Mouse (Mus musculus): ENCODE data around the gene Sik2. TPM values are rescaled to one million over a fixed set of nuclear protein-coding genes. Genes with fewer than 3 reads are reported as not detected.
A peak's percentile ranks its signal among the peaks of the same experiment; 100 is the strongest.

The Sik2 gene
- total RNA-seq, 2 experiments from 2014 or later, result 54.9 TPM

DNA sequence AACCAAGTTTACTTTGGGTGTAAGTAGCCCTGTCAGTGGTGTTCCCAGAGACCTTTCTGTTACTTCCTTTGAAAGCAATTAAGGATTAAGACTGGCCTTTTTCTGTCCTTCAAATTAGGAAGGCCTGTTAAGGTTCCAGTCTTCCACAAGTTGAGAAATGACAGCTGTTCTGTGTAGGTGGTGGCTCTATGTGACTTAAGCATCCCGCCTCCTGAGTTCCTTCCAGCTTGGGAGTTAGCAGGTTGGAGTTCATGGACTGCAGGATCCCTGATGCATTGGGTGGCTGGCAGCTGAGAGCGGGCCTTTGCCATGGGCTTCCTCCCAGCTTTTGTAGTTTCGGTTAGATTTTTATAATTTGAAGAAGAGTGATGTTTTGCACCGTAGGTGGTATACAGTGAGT, 133.4 kb downstream of the Sik2 start:
- intact Hi-C loops (cut with DNase I), result no loop called here
- no peak for DNase-seq

DNA sequence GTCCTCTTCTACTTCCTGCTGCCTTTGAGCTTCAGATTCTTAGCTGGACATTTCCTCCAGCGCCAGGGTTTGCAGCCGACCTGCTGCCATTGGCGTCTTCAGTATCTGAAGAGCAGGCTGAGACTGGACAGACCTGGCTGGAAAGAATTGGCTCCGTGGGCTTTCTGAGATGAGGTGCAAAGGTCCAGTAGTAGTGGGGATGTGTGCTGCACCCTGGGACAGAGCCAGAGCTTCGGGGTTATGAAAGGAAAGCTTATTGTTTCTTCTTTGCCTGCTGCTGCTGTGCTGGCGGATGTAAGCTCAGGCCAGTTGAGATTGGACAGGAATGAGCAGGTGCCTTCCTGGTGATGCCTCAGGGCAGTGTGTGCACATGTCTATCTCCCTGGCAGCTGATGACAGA, 134.8 kb downstream of the Sik2 start:
- no peak for DNase-seq
- intact Hi-C loops (cut with DNase I), result no loop called here

DNA sequence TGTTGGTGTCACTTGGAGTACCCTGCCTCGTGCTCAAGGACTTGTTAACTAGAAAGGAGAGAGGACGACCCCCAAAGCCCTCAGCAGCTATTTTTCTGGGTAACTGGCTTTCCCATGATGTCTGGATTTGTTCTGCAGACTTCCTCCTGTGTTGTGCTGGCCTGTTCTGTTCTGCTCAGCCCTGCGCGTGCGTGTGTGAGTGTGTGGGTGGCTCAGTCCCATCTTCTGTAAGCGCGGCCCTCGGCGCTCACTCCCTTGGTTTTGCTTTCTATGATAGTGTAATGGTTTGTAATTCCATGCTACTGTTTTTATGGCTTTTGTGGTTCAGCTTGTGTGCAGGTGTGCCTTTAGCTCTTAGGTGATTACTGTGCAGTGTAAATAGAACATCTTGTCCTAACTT, 135.7 kb downstream of the Sik2 start:
- no peak for DNase-seq

DNA sequence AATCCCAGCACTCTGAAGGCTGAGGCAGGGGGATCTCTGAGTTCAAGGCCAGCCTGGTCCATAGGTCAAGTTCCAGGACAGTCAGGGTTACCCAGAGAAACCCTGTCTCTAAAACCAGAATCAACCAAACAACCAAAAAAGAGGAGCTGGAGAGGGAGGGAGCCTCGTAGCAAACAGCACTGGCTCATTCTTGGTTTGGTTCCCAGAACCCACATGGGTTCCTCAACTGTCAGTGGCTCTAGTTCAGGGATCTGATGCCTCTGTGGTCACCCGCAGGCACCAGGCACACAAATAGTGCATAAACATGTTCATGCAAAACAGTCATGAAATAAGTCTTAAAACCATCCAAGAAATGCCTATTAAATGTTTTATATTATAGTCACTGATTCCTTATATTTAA, 140.7 kb downstream of the Sik2 start:
- no peak for DNase-seq
- intact Hi-C loops (cut with DNase I), result no loop called here

More for the DNA sequence above, 135.7 kb downstream of the Sik2 start:
- intact Hi-C loops (cut with DNase I), result no loop called here

DNA sequence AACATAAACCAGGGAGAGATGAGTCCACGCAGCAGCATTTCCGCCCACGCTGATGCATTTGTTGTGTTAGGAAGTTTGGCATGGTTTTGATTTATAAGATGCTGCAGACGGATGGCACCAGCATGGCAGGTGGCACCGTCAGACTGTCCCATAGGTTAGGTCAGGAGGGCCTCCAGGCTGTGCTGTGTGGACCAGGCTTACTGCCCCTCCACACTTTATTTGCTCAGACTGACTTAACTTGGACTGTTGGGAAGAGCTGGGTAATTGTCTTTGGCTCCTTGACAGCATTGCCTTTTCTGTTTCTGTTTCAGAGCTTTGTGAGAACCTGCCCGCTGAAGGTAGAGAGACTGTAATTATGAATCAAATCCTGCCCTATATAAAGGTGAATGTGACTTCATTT, 141.9 kb downstream of the Sik2 start:
- DNase-seq, result no peak
- intact Hi-C loops (cut with DNase I), result no loop called here

DNA sequence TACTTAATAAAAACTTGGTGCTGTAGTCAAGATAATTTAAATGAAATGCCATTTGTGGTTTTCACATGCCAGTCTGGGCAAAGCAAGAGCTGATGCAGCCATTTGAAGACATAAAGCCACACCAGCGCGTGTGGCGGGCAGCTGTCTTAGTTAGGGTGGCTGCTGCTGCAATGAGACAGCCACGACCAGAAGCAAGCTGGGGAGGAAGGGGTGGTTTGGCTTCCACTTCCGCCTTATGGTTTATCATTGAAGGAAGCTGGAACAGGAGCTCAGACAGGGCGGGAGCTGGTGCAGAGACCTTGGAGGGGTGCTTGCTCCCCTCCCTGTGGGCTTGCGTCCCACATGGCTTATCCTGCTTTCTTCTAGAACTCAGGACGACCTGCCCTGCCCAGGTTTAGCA, 143.1 kb downstream of the Sik2 start:
- intact Hi-C loops (cut with DNase I), result no loop called here

DNA sequence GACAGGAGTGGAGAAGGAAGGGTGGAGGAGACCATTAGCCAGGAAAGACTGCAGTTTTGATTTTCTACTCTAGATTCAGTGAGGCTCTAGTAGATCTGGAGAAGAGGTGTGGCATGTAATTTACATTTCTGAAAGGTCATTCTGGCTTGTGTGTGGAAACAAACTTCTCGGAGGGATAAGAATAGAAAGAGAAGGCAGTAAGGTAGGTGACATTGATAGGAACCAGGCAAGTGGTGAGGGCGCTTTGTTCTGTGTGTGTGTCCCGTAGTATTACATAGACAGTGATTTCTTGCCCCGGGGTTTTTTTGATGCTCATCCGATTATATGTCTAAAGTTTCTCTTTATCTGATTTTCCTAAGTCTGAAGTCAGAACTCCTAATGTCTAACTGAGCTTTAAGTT, 144.0 kb downstream of the Sik2 start:
- no peak for DNase-seq
- intact Hi-C loops (cut with DNase I), result no loop called here

More for the DNA sequence above, 143.1 kb downstream of the Sik2 start:
- DNase-seq, result no peak

DNA sequence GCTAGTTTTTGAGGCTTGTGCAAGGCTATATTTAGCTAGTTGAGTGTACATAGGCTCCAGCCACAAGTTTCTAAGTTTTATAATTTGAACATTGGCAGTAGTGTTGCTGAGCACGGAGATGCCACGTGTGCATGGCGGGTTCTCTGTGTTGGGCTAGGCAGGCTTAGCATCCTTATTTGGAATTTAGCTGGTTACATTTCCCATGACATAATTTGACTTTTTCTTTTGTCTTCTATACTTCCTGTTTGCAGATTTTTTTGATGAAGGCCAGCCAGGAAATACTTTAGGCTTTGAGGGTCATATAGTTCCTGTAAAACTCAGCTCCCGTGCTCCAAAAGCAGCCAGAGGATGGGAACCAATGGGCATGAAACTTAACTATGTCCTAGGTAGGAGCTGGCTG, 145.0 kb downstream of the Sik2 start:
- intact Hi-C loops (cut with DNase I), result no loop called here

DNA sequence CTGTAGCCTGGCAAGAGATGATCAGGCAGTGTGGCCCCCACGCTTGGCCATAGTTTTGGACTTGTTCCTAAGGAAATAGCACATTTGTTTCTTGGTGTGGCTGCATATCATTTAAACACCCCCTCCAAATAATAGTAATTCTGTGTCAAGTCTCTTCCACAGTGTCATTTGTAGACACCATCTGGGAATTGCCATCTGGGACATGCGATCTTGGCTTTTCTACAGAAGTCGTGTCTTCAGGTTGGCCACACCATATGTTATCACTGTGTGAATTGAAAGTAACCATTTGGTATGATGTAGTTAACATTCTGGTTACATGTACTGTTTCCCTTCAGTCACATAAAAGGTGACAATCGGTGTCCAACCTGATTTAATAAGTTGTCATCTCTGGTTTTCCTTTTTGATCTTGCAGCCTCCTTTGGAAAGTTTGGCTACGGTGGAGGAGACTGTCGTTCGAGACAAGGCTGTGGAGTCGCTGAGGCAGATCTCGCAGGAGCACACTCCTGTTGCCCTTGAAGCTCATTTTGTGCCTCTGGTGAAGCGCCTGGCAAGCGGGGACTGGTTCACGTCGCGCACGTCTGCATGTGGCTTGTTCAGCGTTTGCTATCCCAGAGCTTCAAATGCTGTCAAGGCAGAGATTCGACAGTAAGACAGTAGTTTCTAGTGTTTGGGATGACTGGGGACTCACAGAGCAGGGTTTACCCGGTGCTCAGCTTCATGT, 147.6 kb downstream of the Sik2 start:
- intact Hi-C loops (cut with DNase I), result no loop called here
- no peak for DNase-seq

More for the DNA sequence above, 145.0 kb downstream of the Sik2 start:
- no peak for DNase-seq

DNA sequence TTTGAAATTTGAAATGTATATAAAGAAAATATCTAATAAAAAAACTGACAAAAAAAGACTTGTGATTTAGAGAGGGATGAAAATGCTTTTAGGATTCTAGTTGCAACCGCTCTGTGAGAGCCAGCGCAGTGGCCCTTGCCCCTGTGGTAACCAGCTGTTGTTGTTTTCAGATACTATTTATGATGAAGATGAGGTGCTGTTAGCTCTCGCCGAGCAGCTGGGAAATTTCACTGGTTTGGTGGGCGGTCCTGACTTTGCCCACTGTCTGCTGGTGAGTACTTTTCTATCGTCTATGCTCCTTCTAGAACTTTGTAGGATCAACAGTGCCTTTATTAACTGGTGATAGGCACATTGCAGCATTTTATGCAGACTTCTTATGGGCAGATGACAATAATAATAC, 150.2 kb downstream of the Sik2 start:
- intact Hi-C loops (cut with DNase I), result no loop called here
- no peak for DNase-seq

DNA sequence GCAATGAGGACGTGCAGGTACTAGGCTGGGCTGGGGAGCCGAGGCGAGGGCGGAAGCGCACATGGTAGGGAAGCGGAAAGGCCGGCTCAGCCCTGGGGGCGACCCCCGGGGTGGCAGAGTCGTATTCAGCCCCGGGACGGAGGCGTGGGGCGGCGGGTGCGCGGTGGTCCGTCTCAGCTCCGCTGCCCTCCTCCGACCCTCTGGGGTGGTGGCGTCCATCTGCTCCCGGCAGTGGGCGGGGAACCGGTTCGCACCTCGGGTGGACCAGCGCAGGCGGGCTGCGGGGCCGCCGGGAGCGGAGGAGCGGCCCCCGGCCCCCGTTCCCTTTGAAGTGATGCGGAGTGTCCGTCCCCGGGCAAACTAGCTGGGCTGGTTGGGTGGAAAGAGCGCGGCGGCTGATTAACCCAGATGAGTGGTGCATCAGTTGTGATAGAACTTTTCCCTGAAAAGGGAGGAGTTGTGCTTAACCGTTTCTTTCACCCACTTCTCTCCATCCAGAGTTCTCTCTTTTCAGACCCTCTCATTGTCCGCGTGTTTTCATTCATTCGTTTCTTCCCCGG, 151.7 kb downstream of the Sik2 start:
- DNase-seq, result no peak
- intact Hi-C loops (cut with DNase I), result no loop called here

DNA sequence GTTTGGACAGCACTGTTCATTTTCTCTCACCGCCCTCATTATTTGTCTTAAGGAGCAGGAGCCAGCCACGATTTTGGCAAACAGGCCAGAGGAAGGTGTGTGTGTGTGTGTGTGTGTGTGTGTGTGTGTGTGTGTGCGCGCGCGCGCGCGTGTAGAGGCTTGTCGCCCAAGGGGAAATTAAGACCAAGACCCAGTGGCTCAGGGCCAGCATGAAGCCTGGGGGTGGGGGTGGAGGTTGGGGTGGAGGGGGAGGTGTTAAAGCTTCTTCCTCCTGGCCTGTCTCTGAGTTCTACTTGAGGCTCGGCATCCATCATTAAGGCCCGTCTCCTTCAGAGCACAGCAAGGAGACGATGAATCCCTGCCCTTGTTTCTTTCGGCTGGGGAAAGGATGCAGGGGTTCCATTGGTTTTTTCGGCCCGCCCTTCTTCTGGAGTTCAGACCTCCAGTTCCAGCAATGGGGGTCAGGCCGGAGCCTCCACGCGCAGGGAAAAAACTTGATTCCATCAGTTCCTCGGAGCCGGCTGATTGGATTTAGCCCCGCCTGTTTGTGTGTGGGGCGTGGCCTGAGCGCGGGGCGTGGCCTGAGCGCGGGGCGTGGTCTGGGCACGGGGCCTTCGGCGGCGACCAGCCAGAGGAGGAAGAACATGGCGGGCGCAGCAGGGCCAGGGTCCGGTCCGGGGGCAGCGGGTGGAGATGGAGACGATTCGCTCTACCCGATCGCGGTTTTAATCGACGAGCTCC, 152.4 kb downstream of the Sik2 start:
- intact Hi-C loops (cut with DNase I), result no loop called here
- DNase-seq, result peak; percentile 94

DNA sequence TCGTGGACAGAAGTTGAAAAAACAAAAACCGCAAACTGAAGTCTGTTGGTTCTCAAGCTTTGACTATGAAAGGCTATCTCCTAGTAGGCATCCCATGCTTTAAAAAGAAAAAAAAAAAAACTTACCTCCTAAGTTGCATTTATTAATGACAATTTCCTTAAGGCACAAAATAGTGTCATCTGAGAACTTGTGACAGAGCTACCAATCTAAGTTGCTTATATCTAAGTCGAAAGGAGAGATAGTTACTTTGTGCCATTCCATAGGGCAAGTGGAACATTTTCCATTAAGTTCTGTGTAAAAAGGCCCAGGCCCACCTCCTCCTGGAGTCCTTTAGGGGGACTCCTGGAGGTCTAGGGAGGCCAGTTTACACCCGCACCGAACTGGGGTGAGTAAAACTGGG, 153.1 kb downstream of the Sik2 start:
- intact Hi-C loops (cut with DNase I), result no loop called here

DNA sequence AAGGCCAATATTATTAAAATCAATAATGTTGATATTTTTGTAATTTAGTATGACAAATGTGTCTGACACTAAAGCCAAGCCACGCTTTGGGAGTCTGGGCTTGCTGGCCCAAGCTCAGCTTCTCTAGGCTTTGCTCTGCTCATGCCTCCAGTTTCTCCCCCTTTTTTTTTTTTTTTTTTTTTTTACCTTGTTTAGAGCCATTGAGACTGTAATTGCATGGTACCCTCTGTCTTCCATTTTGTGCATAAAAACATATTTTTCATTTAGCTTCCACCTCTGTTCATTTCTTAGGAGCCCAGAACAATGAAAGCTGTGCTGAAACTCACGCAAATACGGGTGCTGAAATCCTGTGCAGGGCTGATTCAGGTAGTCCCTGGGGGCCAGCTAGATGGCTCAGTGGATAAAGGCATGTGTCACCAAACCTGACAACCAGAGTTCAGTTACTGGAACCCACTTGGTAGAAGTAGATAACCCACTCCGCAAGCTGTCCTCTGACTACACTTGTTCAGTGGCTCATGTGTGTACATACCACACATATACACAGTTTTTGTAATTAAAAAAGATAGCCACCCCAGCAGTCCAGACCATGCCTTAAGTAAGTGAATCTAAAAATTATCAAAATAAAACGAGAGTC, 153.6 kb downstream of the Sik2 start:
- DNase-seq, result no peak
- intact Hi-C loops (cut with DNase I), result no loop called here

More for the DNA sequence above, 153.1 kb downstream of the Sik2 start:
- DNase-seq, result no peak

DNA sequence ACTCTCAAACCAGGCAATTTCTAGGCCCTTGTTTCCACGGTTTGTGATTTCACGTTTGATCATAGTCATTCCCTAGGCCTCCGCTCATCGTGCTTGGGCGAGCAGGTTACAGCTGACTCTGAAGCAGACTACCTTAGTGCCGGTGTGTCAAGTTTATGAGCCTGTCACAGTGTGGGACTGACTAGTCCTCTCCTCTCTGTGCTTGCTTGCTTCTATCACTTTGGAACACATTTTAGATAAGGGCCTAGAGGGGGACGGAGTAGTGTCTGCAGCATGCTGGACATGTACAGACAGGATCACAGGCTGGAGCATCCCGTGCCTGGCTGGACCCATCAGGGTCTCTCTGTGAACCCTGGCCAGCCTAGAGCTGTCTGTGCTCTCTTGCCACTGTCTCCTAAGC, 154.5 kb downstream of the Sik2 start:
- no peak for DNase-seq
- intact Hi-C loops (cut with DNase I), result no loop called here

DNA sequence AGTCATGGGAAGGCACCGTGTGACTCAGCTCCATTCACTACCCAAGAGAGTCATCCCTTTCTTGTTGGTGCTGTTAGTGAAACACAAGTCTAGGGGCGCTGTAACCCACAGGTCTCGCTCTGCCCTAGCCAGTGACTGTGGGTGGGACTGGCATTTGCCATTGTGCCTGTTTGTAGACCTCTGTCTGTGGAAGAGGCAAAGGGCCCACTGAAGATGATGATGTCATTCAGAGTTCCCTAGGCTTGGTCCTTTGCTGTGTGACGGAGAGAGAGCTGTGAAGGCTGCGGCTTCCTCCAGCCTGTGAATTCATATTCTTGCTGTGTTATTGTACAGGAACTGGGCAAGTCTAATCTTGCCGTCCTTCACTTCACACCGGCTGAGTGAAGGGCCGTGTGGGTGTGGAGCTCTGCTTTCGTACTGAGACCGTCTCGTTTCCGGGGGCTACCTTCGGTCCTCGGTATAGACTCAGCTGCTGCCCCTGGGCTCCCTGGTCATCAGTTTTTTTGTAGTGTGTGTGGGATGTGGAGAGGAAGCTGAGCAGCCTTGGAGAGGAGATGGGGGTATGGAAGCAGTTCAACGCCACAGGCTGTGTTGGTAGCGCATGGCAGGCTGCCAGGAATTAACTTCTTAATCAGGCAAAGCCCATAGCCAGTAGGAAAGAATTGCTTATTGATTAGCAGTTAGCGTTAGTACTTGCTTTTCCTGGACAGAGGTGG, 156.1 kb downstream of the Sik2 start:
- intact Hi-C loops (cut with DNase I), result no loop called here
- peak; percentile 57 for DNase-seq

DNA sequence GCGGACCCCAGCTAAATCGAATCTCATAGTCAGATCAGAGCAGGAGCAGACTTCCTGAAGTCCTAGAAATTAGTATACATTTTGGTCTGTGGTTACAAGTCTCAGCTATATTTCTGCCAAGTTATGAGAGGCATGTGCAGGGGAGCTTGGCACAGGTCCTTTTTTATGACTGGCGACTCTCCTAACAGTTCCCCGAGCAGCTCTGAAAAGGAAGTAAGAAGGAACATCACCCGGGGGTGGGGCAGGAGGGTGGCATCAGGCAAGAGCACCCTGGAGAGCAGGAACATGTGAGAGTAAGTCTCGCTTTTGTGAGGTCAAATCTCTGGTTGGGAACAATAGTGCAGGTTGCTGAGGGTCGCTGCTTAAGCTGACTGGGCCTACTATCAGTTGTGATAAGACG, 158.2 kb downstream of the Sik2 start:
- no peak for DNase-seq
- intact Hi-C loops (cut with DNase I), result no loop called here

DNA sequence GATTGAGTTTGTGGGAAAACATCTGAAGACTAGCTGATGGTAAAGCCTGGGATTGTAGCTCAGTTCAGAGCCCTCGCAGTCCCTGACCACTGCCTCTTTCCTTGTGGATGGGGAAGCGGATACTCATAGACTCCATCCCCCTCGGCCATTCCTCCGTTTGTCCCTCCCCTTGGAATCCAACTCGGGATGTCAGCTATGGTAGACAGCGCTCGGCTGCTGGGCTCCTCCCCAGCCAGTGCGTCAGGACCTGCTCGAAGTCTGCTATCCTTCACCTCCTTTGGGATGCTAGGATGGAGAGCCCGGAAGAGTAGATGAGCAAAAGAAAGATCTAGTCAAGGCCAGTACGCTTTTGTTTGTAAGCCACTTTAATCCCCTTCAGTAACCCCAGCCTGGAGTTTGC, 158.6 kb downstream of the Sik2 start:
- no peak for DNase-seq
- intact Hi-C loops (cut with DNase I), result no loop called here

DNA sequence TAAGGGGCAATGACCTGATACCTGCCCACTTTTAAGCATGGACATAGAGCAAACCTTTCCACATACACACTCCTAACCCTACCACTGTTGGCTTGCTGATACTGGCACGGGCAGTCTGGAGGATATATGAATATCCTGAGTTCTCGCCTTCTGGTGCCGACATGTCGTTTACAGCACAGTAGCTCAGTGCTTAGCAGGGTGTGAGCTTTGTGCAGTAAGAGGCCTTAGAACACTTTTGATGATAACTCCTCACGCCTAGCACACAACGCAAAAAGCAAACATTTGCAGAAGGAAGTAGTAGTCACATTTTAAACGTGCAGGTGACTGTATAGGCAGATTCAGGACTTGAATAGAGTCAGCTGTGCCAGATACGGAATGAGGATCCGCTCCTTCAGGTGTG, 159.1 kb downstream of the Sik2 start:
- intact Hi-C loops (cut with DNase I), result loop anchor here (2.0 kb wide), 2 partner anchors 159 to 303 kb away; partner anchors contain the start of gene Sik2
- DNase-seq, result no peak

DNA sequence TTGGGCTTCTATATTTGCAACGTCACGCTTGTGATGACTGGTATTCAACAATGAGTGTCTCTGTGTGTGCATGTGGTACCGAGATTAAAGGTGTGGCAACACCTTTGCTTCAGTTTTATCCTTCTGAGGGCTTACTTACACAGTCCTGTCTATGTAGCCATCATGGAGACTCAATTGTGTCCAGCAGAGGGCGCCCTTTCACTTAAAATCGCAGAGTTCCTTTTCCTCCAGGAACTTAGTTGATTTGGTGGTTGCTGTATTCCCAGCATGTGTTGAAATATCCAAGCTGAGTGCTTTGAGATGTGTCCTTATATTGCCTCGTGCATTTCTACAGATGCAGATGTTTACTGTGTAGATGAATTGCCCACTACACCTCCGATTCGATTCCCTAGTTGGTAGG, 159.6 kb downstream of the Sik2 start:
- DNase-seq, result peak; percentile 93
- intact Hi-C loops (cut with DNase I), result loop anchor here (2.0 kb wide), 2 partner anchors 160 to 304 kb away; partner anchors contain the start of gene Sik2

DNA sequence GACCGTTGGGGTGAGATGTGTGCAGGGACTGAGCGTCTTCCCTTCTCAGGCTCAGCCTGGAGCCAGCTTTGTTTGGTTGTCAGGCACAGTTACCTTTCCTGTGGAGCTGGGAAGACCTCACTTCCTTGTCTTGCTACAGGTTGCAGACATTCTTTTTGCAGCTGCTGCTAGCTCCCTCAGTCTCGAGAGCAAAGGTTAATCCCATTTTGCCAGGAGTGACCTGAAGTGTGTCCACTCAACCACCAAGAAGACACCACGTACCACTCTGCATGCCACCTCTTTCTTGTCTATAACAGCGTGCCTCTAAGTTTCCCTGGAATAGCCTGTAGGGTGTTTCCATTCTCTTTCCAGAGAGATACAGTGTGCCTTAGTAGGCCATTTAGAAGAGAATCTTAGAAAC, 160.1 kb downstream of the Sik2 start:
- no peak for DNase-seq
- intact Hi-C loops (cut with DNase I), result loop anchor here (2.0 kb wide), 2 partner anchors 160 to 304 kb away; partner anchors contain the start of gene Sik2
